Mouse (Mus musculus) midbrain, postnatal 0 days (tissue): Measurements from ENCODE around the gene Nat14. TPM values are rescaled to one million over a fixed set of nuclear protein-coding genes. Genes with fewer than 3 reads are reported as not detected.
A peak's percentile ranks its signal among the peaks of the same experiment; 100 is the strongest.

Source experiments
- ATAC-seq: fragments of 200-750 bp; cut with Nextera tagmentation; 2 replicates; pipeline ENCODE4 v1.8.0; 2017; ENCODE audit warnings: moderate number of reproducible peaks, mild to moderate bottlenecking, moderate TSS enrichment, moderate library complexity; ENCODE audit not compliant: low FRiP score
- DNase-seq: peaks from one replicate; pipeline ENCODE4 v3.0.0-alpha.2; 2015; ENCODE audit warnings: low spot score
- H3K27ac ChIP-seq: fragments of 300-500 bp; sonication (generic); 2 replicates; pipeline ENCODE4 v1.5.1; 2014; ENCODE audit warnings: low read depth, mild to moderate bottlenecking, low read length, mixed read lengths
- H3K27me3 ChIP-seq: fragments of 300-500 bp; sonication (generic); 2 replicates; pipeline ENCODE4 v1.6.1; 2014; ENCODE audit warnings: low read length, control low read depth, mixed read lengths; ENCODE audit not compliant: insufficient read depth
- H3K36me3 ChIP-seq: fragments of 300-500 bp; sonication (generic); 2 replicates; pipeline ENCODE4 v1.6.1; 2014; ENCODE audit warnings: low read length, control low read depth, mixed read lengths; ENCODE audit not compliant: insufficient read depth
- H3K4me1 ChIP-seq: fragments of 300-500 bp; sonication (generic); 2 replicates; pipeline ENCODE4 v1.6.1; 2014; ENCODE audit warnings: mild to moderate bottlenecking, control low read depth, antibody characterized with exemption, low read length, mixed read lengths; ENCODE audit not compliant: insufficient read depth
- H3K4me2 ChIP-seq: fragments of 300-500 bp; sonication (generic); 2 replicates; pipeline ENCODE4 v1.6.1; 2014; ENCODE audit warnings: low read depth, mild to moderate bottlenecking, low read length, mixed read lengths; ENCODE audit not compliant: poor library complexity, severe bottlenecking
- H3K4me3 ChIP-seq: fragments of 300-500 bp; sonication (generic); 2 replicates; pipeline ENCODE4 v1.5.1; 2014; ENCODE audit warnings: low read depth, mild to moderate bottlenecking, low read length, moderate library complexity
- H3K9ac ChIP-seq: fragments of 300-500 bp; sonication (generic); replicated peaks from 2 replicates; pipeline ENCODE4 v1.6.1; 2014; ENCODE audit warnings: mild to moderate bottlenecking, low read length, moderate library complexity, mixed read lengths; ENCODE audit not compliant: poor library complexity, severe bottlenecking
- H3K9me3 ChIP-seq: fragments of 300-500 bp; sonication (generic); 2 replicates; pipeline ENCODE4 v1.6.1; 2016; ENCODE audit warnings: low read length, control low read depth
- CTCF ChIP-seq: IDR thresholded peaks from 2 replicates; pipeline ENCODE4 v1.5.1; 2016; ENCODE audit warnings: antibody characterized with exemption, mild to moderate bottlenecking
- WGBS: fragments of 180-500 bp; shearing (Covaris S2); extraction: QIAGEN DNeasy Blood & Tissue Kit; methylation state at CpG from one replicate; pipeline ENCODE4 v1.1.7; 2014; 5-methylcytosine and 5-hydroxymethylcytosine counted together
- polyA plus RNA-seq: library from polyadenylated mRNA; unstranded; fragments of >200 nt; fragmentation: Nextera tagmentation; extraction: Ambion mirVana; gene quantifications from 2 replicates; pipeline ENCODE4 v1.2.1, GENCODE M21; 2015
- total RNA-seq: library from RNA; depleted of rRNA; stranded (reverse); fragments of >200 nt; gene quantifications from 2 replicates; pipeline ENCODE4 v1.2.3, GENCODE M21; 2014

Nat14 gene
- total and polyA plus RNA-seq, 2 experiments from 2014 or later, result 35.9 to 49.7 TPM

GRCm38 (mm10) chr7:4943223-4943815 lies 21.5 kb downstream of the Nat14 start:
- TF ChIP-seq CTCF, result peak; percentile 95
- no peaks in the 10 kb centered on the region for H3K9me3 ChIP-seq
- H3K4me3 ChIP-seq, result peak overlapping the region; percentile 32
- DNase-seq (peak; percentile 91), ATAC-seq (peak; percentile 85)
- H3K4me2 ChIP-seq, result peak overlapping the region; percentile 52
- H3K27ac ChIP-seq, result no peak overlapping the region
- no peaks in the 10 kb centered on the region for H3K27me3 ChIP-seq
- H3K4me1 ChIP-seq, result no peaks in the 10 kb centered on the region
- 19% methylated on average over 15 of the region's 15 CpGs for WGBS
- no peaks in the 10 kb centered on the region for H3K36me3 ChIP-seq
- 0 out of 2 replicates have a peak overlapping the region, but pooled peaks have one; percentile 42 for H3K9ac ChIP-seq

- WGBS, result 64% methylated on average over 2 of the region's 2 CpGs
- no peaks in the 10 kb centered on the region for H3K36me3 ChIP-seq
- H3K4me1 ChIP-seq, result no peaks in the 10 kb centered on the region
- ATAC-seq, result no peak
- H3K4me3 ChIP-seq, result no peak overlapping the region
- H3K9me3 ChIP-seq, result no peaks in the 10 kb centered on the region
- no peaks in the 10 kb centered on the region for H3K27me3 ChIP-seq
- peak; percentile 17 for DNase-seq
- TF ChIP-seq CTCF, result no peak
- H3K27ac ChIP-seq, result no peak overlapping the region
- H3K9ac ChIP-seq, result no peak overlapping the region
- H3K4me2 ChIP-seq, result no peak overlapping the region
Observed at GRCm38 (mm10) chr7:4947855-4948254, 26.0 kb downstream of the Nat14 start.

GRCm38 (mm10) chr7:4948386-4948785 lies 26.6 kb downstream of the Nat14 start:
- Histone ChIP-seq H3K9me3 (no peaks in the 10 kb centered on the region), H3K4me1 (no peaks in the 10 kb centered on the region), H3K9ac (no peak overlapping the region), H3K36me3 (no peaks in the 10 kb centered on the region), H3K27ac (no peak overlapping the region), H3K4me3 (no peak overlapping the region), H3K27me3 (no peaks in the 10 kb centered on the region), H3K4me2 (no peak overlapping the region)
- TF ChIP-seq CTCF, result no peak
- 81% methylated on average over 6 of the region's 6 CpGs for WGBS
- DNase-seq (no peak), ATAC-seq (no peak)

- DNase-seq, result no peak
- Histone ChIP-seq H3K9ac (no peak overlapping the region), H3K27me3 (no peaks in the 10 kb centered on the region), H3K4me1 (no peaks in the 10 kb centered on the region), H3K9me3 (no peaks in the 10 kb centered on the region), H3K4me2 (no peak overlapping the region), H3K4me3 (no peak overlapping the region), H3K36me3 (no peaks in the 10 kb centered on the region), H3K27ac (no peak overlapping the region)
- no peak for TF ChIP-seq CTCF
- ATAC-seq, result no peak
- 86% methylated on average over 19 of the region's 19 CpGs for WGBS
Observed at GRCm38 (mm10) chr7:4950561-4951342, 28.9 kb downstream of the Nat14 start.

GRCm38 (mm10) chr7:4953815-4954445 lies 32.1 kb downstream of the Nat14 start:
- no peaks in the 10 kb centered on the region for H3K27me3 ChIP-seq
- peak; percentile 12 for DNase-seq
- TF ChIP-seq CTCF, result no peak
- no peaks in the 10 kb centered on the region for H3K9me3 ChIP-seq
- no peak overlapping the region for H3K27ac ChIP-seq
- H3K36me3 ChIP-seq, result no peaks in the 10 kb centered on the region
- H3K4me3 ChIP-seq, result no peak overlapping the region
- 32% methylated on average over 10 of the region's 10 CpGs for WGBS
- ATAC-seq, result no peak
- H3K4me1 ChIP-seq, result no peaks in the 10 kb centered on the region
- H3K9ac ChIP-seq, result 0 out of 2 replicates have a peak overlapping the region, but pooled peaks have one; percentile 4
- H3K4me2 ChIP-seq, result no peak overlapping the region

GRCm38 (mm10) chr7:4957361-4957760 lies 35.5 kb downstream of the Nat14 start:
- Histone ChIP-seq H3K36me3 (no peaks in the 10 kb centered on the region), H3K4me2 (no peak overlapping the region), H3K4me1 (no peaks in the 10 kb centered on the region), H3K27me3 (no peaks in the 10 kb centered on the region), H3K9ac (no peak overlapping the region), H3K9me3 (no peaks in the 10 kb centered on the region), H3K27ac (no peak overlapping the region), H3K4me3 (no peak overlapping the region)
- 84% methylated on average over 10 of the region's 10 CpGs for WGBS
- no peak for TF ChIP-seq CTCF
- DNase-seq, result no peak
- no peak for ATAC-seq
